Mouse (Mus musculus): Measurements from ENCODE around the gene Nckap5. TPM values are rescaled to one million over a fixed set of nuclear protein-coding genes. Genes with fewer than 3 reads are reported as not detected.

Gene Nckap5
- total RNA-seq, 2 experiments from 2014 or later = 17.7 to 22.7 TPM

GRCm38 (mm10) chr1:126391204-126391603 is 439.4 kb downstream of the Nckap5 start:
- no peak for DNase-seq (ENCODE audit: low spot score in 2 of 2)

- no peak for DNase-seq (ENCODE audit: low spot score in 2 of 2)
These were observed 453.1 kb downstream of the Nckap5 start for GRCm38 (mm10) chr1:126377339-126377980.

- no peak for DNase-seq (ENCODE audit: low spot score in 2 of 2)
These were observed 463.9 kb downstream of the Nckap5 start for GRCm38 (mm10) chr1:126366736-126367135.

GRCm38 (mm10) chr1:126364556-126364955 is 466.0 kb downstream of the Nckap5 start:
- DNase-seq (ENCODE audit: low spot score in 2 of 2) = no peak

GRCm38 (mm10) chr1:126360531-126361220 is 469.9 kb downstream of the Nckap5 start:
- no peak for DNase-seq (ENCODE audit: low spot score in 2 of 2)

GRCm38 (mm10) chr1:126360111-126360510 is 470.5 kb downstream of the Nckap5 start:
- DNase-seq (ENCODE audit: low spot score in 2 of 2) = no peak

- no peak for DNase-seq (ENCODE audit: low spot score in 2 of 2)
These were observed 488.8 kb downstream of the Nckap5 start for GRCm38 (mm10) chr1:126341806-126342205.

GRCm38 (mm10) chr1:126339250-126339649 is 491.3 kb downstream of the Nckap5 start:
- DNase-seq (ENCODE audit: low spot score in 2 of 2) = no peak

GRCm38 (mm10) chr1:126334202-126334601 is 496.4 kb downstream of the Nckap5 start:
- no peak for DNase-seq (ENCODE audit: low spot score in 2 of 2)

- DNase-seq (ENCODE audit: low spot score in 2 of 2) = no peak
These were observed 498.6 kb downstream of the Nckap5 start for GRCm38 (mm10) chr1:126332026-126332425.

- DNase-seq (ENCODE audit: low spot score in 2 of 2) = no peak
These were observed 509.9 kb downstream of the Nckap5 start for GRCm38 (mm10) chr1:126320696-126321095.

- no peak for DNase-seq (ENCODE audit: low spot score in 2 of 2)
These were observed 512.6 kb downstream of the Nckap5 start for GRCm38 (mm10) chr1:126317874-126318607.

GRCm38 (mm10) chr1:126317345-126317744 is 513.3 kb downstream of the Nckap5 start:
- DNase-seq (ENCODE audit: low spot score in 2 of 2) = no peak

GRCm38 (mm10) chr1:126316866-126317265 is 513.7 kb downstream of the Nckap5 start:
- no peak for DNase-seq (ENCODE audit: low spot score in 2 of 2)

GRCm38 (mm10) chr1:126301129-126301528 is 529.5 kb downstream of the Nckap5 start:
- DNase-seq (ENCODE audit: low spot score in 2 of 2) = no peak

- DNase-seq (ENCODE audit: low spot score in 2 of 2) = no peak
These were observed 565.7 kb downstream of the Nckap5 start for GRCm38 (mm10) chr1:126264931-126265330.

GRCm38 (mm10) chr1:126254364-126254763 is 576.2 kb downstream of the Nckap5 start:
- peak; percentile 10 to 29 for DNase-seq (ENCODE audit: low spot score in 2 of 2)

GRCm38 (mm10) chr1:126253934-126254333 is 576.7 kb downstream of the Nckap5 start:
- DNase-seq (ENCODE audit: low spot score in 2 of 2) = no peak

GRCm38 (mm10) chr1:126233196-126233595 is 597.4 kb downstream of the Nckap5 start:
- no peak for DNase-seq (ENCODE audit: low spot score in 2 of 2)

- no peak for DNase-seq (ENCODE audit: low spot score in 2 of 2)
These were observed 599.4 kb downstream of the Nckap5 start for GRCm38 (mm10) chr1:126231199-126231598.

- DNase-seq (ENCODE audit: low spot score in 2 of 2) = no peak
These were observed 620.4 kb downstream of the Nckap5 start for GRCm38 (mm10) chr1:126210212-126210611.

- DNase-seq (ENCODE audit: low spot score in 2 of 2) = no peak
These were observed 620.9 kb downstream of the Nckap5 start for GRCm38 (mm10) chr1:126209743-126210142.

Data from layer of hippocampus, postnatal 10 days (tissue).